Mouse (Mus musculus): ENCODE measurements at regions not wholly inside any gene's neighbourhood (a gene's known extent, or its start where the extent isn't known, plus 50 kb on each side); places are given as distances from the start of the nearest gene placed in this dataset.
A peak's percentile ranks its signal among the peaks of the same experiment; 100 is the strongest.

DNA sequence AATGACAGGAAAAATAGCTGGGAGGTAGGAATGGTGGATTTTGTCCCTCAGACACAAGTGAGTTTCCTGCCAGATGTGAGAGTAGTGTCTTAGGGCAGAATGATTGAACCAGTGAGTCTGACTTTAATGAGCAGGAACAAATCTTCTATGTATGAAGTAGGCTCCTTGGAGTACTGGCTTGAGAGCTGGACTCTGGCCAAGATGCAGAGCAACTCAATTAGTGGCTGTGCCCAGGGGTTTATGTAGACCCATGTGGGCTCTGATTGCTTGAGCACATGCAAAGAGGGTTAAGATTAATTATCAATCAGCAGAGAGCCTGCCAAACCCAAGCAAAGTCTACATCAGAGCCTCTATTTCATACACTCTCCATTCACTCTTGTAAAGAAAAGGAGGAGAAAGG lies 92.9 kb upstream of the Htr1b start:
- CTCF ChIA-PET = no interaction called here
- H3K27me3 ChIP-seq = no peaks in the 10 kb centered on the region
- DNase-seq (ENCODE audit: low read depth, low spot score) (peak; percentile 4), ATAC-seq (no peak)
- POLR2A ChIA-PET = no interaction called here
- TF ChIP-seq CTCF (IDR thresholded peaks at IDR 0.05) = no peak
- in situ Hi-C loops (cut with MboI; ENCODE audit: low pct_unique_long_range_greater_than_20kb) = no loop called here

DNA sequence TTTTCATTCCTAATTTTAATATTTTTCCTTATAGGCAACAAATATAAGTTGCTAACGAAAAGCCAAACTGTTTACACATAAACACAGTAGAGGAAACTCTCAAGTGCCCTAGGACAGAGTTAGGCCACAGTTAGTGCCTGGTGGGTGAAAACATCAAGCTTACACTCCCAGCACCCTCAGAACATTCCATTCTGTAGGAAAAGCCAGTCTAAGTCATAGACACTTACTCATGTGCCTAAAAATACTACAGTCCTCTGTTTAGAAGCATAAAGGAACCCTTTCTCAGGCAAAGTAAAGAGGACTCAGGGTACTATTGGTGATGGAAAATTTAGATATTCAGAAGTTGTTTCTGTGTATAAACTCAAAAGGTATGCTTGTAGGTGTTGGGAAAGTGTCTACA lies 86.5 kb upstream of the Htr1b start:
- no peak for ATAC-seq
- CTCF ChIA-PET = no interaction called here
- no peaks in the 10 kb centered on the region for H3K27me3 ChIP-seq
- POLR2A ChIA-PET = no interaction called here
- no peak for DNase-seq (ENCODE audit: low read depth, low spot score)
- no peak for TF ChIP-seq CTCF (IDR thresholded peaks at IDR 0.05)
- in situ Hi-C loops (cut with MboI; ENCODE audit: low pct_unique_long_range_greater_than_20kb) = no loop called here

DNA sequence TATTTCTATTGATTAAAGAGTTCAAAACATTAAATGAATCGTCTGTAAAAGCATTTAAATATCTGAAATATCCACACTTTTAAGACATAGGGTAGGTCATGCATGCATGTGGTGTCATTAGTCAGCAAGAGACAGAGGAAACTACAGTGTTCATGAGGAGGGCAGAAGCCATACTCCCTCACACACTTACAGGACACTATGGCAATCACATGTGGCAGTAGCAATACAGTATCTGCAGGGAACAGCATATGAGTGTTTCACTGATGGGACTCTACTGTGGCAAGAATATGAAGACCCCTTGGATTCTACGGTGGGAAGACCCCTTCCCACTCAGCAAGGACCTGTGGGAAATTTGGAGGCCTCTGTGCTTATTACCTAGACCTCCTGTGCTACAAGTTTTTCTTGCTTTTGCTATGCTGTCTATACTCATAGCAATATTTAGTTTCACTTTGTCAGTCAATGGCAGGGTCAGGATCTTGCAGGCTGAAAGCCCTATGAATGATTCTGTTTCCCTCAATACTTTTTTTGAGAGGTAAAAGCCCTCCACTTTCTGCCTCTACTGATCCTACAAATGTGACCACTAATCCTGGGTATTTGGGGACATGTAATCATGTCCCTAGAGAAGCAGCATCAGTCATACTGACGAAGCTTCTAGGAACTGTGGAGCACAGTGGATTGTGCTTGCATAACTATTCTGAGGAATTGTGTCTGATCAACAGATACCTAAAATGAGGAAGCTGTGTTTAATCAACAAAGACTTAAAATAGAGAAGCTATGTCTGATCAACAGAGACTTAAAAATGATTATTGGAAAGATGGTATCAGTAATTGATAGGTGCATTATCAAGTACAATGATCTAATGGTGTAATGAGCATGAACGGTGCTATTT lies 83.6 kb upstream of the Htr1b start:
- POLR2A ChIA-PET = interaction anchor here (0.6 kb wide), 1 partner anchor 86 kb away, joined by 3 read pairs; no protein-coding TSS in a partner anchor
- ATAC-seq (no peak), DNase-seq (ENCODE audit: low read depth, low spot score) (no peak)
- in situ Hi-C loops (cut with MboI; ENCODE audit: low pct_unique_long_range_greater_than_20kb) = no loop called here
- no peak for TF ChIP-seq CTCF (IDR thresholded peaks at IDR 0.05)
- H3K27me3 ChIP-seq = no peaks in the 10 kb centered on the region
- CTCF ChIA-PET = no interaction called here

DNA sequence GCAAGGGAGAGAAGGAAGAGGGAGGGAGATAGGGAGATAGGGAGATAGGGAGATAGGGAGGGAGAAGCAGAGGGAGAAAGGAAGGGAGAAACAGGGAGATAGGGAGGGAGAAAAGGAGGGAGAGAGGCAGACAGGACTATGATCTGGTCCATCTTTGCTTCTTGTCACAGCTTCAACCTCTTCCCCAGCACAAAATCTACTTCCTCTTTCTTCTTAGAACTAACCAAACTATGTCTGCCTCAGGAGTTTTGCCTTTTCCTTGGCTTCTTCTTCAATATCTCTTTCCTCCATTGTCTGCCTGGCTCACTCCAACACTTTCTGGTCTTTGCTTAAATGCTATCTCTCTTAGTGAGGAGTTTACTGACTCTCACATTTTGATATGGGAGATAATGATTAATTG lies 57.7 kb upstream of the Htr1b start:
- ChIA-PET POLR2A (no interaction called here), CTCF (no interaction called here)
- ATAC-seq = no peak
- TF ChIP-seq CTCF (IDR thresholded peaks at IDR 0.05) = no peak
- DNase-seq (ENCODE audit: low read depth, low spot score) = no peak
- in situ Hi-C loops (cut with MboI; ENCODE audit: low pct_unique_long_range_greater_than_20kb) = no loop called here
- H3K27me3 ChIP-seq = no peaks in the 10 kb centered on the region

DNA sequence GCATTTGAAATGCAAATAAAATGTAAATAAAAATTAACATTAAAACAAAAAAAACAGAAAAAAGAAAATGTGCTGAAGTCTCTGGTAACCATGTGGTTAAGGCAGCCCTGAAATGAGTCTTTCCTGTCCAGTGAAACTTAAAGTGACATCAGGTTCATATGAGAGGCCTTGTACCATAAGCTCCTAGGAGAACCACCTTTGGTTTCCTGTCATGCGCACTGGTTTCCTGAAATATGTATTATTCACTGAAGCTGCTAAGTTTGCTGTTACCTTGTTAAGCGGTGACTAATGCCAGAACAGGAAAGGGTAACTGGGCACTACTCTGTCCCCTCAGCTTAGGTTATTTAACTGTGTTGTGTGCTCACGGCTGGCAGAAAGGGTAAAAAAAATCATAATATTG lies 56.1 kb upstream of the Htr1b start:
- TF ChIP-seq CTCF (IDR thresholded peaks at IDR 0.05) = no peak
- in situ Hi-C loops (cut with MboI; ENCODE audit: low pct_unique_long_range_greater_than_20kb) = no loop called here
- DNase-seq (ENCODE audit: low read depth, low spot score) (no peak), ATAC-seq (no peak)
- ChIA-PET POLR2A (no interaction called here), CTCF (no interaction called here)
- H3K27me3 ChIP-seq = no peaks in the 10 kb centered on the region

Measured in Patski (cell line).